Mouse (Mus musculus) lung, embryonic 14.5 days (tissue): ENCODE results near the gene Eef2k. TPM values are rescaled to one million over a fixed set of nuclear protein-coding genes. Genes with fewer than 3 reads are reported as not detected.

Experiments used
- ATAC-seq: fragments of 200-750 bp; cut with Nextera tagmentation; 2 replicates; pipeline ENCODE4 v1.8.0; 2017; ENCODE audit warnings: mild to moderate bottlenecking, moderate TSS enrichment, moderate library complexity; ENCODE audit not compliant: insufficient read depth
- DNase-seq: peaks from one replicate; pipeline ENCODE4 v3.0.0-alpha.2; 2015
- H3K27ac ChIP-seq: fragments of 300-500 bp; sonication (generic); 2 replicates; pipeline ENCODE4 v1.5.1; 2014; ENCODE audit warnings: low read depth, mild to moderate bottlenecking, moderate library complexity
- H3K27me3 ChIP-seq: fragments of 300-500 bp; sonication (generic); 2 replicates; pipeline ENCODE4 v1.6.1; 2014; ENCODE audit warnings: low read length, control low read depth; ENCODE audit not compliant: insufficient read depth
- H3K36me3 ChIP-seq: fragments of 300-500 bp; sonication (generic); 2 replicates; pipeline ENCODE4 v1.6.1; 2014; ENCODE audit warnings: control low read depth; ENCODE audit not compliant: insufficient read depth
- H3K4me1 ChIP-seq: fragments of 300-500 bp; sonication (generic); 2 replicates; pipeline ENCODE4 v1.6.1; 2014; ENCODE audit warnings: antibody characterized with exemption, control low read depth; ENCODE audit not compliant: insufficient read depth
- H3K4me2 ChIP-seq: fragments of 300-500 bp; sonication (generic); 2 replicates; pipeline ENCODE4 v1.6.1; 2014; ENCODE audit warnings: mild to moderate bottlenecking
- H3K4me3 ChIP-seq: fragments of 300-500 bp; sonication (generic); 2 replicates; pipeline ENCODE4 v1.5.1; 2014; ENCODE audit warnings: low read depth, low read length
- H3K9ac ChIP-seq: fragments of 300-500 bp; sonication (generic); 2 replicates; pipeline ENCODE4 v1.6.1; 2014
- H3K9me3 ChIP-seq: fragments of 300-500 bp; sonication (generic); 2 replicates; pipeline ENCODE4 v1.6.1; 2016; ENCODE audit warnings: low read depth, low read length, control low read depth
- CTCF ChIP-seq: IDR thresholded peaks from 2 replicates; pipeline ENCODE4 v1.5.1; 2016; ENCODE audit warnings: antibody characterized with exemption, low read depth
- WGBS: fragments of 180-500 bp; shearing (Covaris S2); extraction: QIAGEN DNeasy Blood & Tissue Kit; methylation state at CpG from one replicate; pipeline ENCODE4 v1.1.7; 2014; 5-methylcytosine and 5-hydroxymethylcytosine counted together
- polyA plus RNA-seq: library from polyadenylated mRNA; unstranded; fragments of >200 nt; fragmentation: Nextera tagmentation; extraction: Ambion mirVana; gene quantifications from 2 replicates; pipeline ENCODE4 v1.2.1, GENCODE M21; 2014

The Eef2k gene
- polyA plus RNA-seq, 1 experiment from 2014 or later, result 11.2 TPM

- no peak for TF ChIP-seq CTCF
- Histone ChIP-seq H3K4me3 (no peak overlapping the region), H3K27ac (no peak overlapping the region), H3K27me3 (no peaks in the 10 kb centered on the region), H3K9me3 (no peaks in the 10 kb centered on the region), H3K4me1 (no peaks in the 10 kb centered on the region), H3K9ac (no peak overlapping the region), H3K4me2 (no peak overlapping the region; the same call in 1 of the 2 replicates), H3K36me3 (peaks cover 15% of the 10 kb centered on the region)
- DNase-seq (no peak), ATAC-seq (no peak)
- WGBS, result 87% methylated on average over 3 of the region's 3 CpGs
Measured at GRCm38 (mm10) chr7:120879972-120880371, 37.3 kb downstream of the Eef2k start.

- Histone ChIP-seq H3K36me3 (peaks cover 23% of the 10 kb centered on the region), H3K27ac (no peak overlapping the region), H3K27me3 (no peaks in the 10 kb centered on the region), H3K9ac (no peak overlapping the region), H3K4me1 (no peaks in the 10 kb centered on the region), H3K4me2 (no peak overlapping the region), H3K4me3 (no peak overlapping the region), H3K9me3 (no peaks in the 10 kb centered on the region)
- ATAC-seq (no peak), DNase-seq (no peak)
- TF ChIP-seq CTCF, result no peak
- 96% methylated on average over 4 of the region's 4 CpGs for WGBS
Measured at GRCm38 (mm10) chr7:120880770-120881169, 38.1 kb downstream of the Eef2k start.

- no peak for TF ChIP-seq CTCF
- Histone ChIP-seq H3K4me1 (no peaks in the 10 kb centered on the region), H3K9ac (no peak overlapping the region), H3K27me3 (no peaks in the 10 kb centered on the region), H3K9me3 (no peaks in the 10 kb centered on the region), H3K4me3 (no peak overlapping the region), H3K27ac (no peak overlapping the region), H3K36me3 (peaks cover 26% of the 10 kb centered on the region), H3K4me2 (no peak overlapping the region)
- DNase-seq (no peak), ATAC-seq (no peak)
- 58% methylated on average over 2 of the region's 2 CpGs for WGBS
Measured at GRCm38 (mm10) chr7:120881451-120881850, 38.8 kb downstream of the Eef2k start.

- no peak for TF ChIP-seq CTCF
- ATAC-seq, result no peak
- no peak for DNase-seq
- Histone ChIP-seq H3K9me3 (no peaks in the 10 kb centered on the region), H3K4me2 (no peak overlapping the region), H3K36me3 (peaks cover 26% of the 10 kb centered on the region), H3K4me1 (no peaks in the 10 kb centered on the region), H3K27ac (no peak overlapping the region), H3K4me3 (no peak overlapping the region), H3K27me3 (no peaks in the 10 kb centered on the region), H3K9ac (no peak overlapping the region)
- 70% methylated on average over 4 of the region's 4 CpGs for WGBS
Measured at GRCm38 (mm10) chr7:120882674-120883073, 40.0 kb downstream of the Eef2k start.

- TF ChIP-seq CTCF, result no peak
- H3K36me3 ChIP-seq, result peaks cover 26% of the 10 kb centered on the region
- no peak overlapping the region for H3K27ac ChIP-seq
- H3K4me3 ChIP-seq, result no peak overlapping the region
- no peaks in the 10 kb centered on the region for H3K9me3 ChIP-seq
- no peak for ATAC-seq
- H3K4me1 ChIP-seq, result no peaks in the 10 kb centered on the region
- H3K27me3 ChIP-seq, result no peaks in the 10 kb centered on the region
- WGBS, result 84% methylated on average over 4 of the region's 4 CpGs
- DNase-seq, result no peak
- H3K4me2 ChIP-seq, result no peak overlapping the region
- H3K9ac ChIP-seq, result no peak overlapping the region
Measured at GRCm38 (mm10) chr7:120883523-120884290, 41.1 kb downstream of the Eef2k start.

GRCm38 (mm10) chr7:120884746-120885145, 42.1 kb downstream of the Eef2k start:
- Histone ChIP-seq H3K36me3 (peaks cover 31% of the 10 kb centered on the region), H3K9ac (no peak overlapping the region), H3K4me3 (no peak overlapping the region), H3K9me3 (no peaks in the 10 kb centered on the region), H3K27me3 (no peaks in the 10 kb centered on the region), H3K27ac (no peak overlapping the region), H3K4me2 (no peak overlapping the region), H3K4me1 (no peaks in the 10 kb centered on the region)
- TF ChIP-seq CTCF, result no peak
- ATAC-seq (no peak), DNase-seq (no peak)
- 86% methylated on average over 4 of the region's 4 CpGs for WGBS

- Histone ChIP-seq H3K36me3 (peaks cover 19% of the 10 kb centered on the region; the same call in 1 of the 2 replicates), H3K9ac (no peak overlapping the region), H3K4me1 (no peaks in the 10 kb centered on the region), H3K27me3 (no peaks in the 10 kb centered on the region), H3K9me3 (no peaks in the 10 kb centered on the region), H3K4me2 (no peak overlapping the region), H3K27ac (no peak overlapping the region), H3K4me3 (no peak overlapping the region)
- TF ChIP-seq CTCF, result no peak
- ATAC-seq, result no peak
- no peak for DNase-seq
- WGBS, result 68% methylated on average over 5 of the region's 5 CpGs
Measured at GRCm38 (mm10) chr7:120893123-120893522, 50.5 kb downstream of the Eef2k start.
